Mouse (Mus musculus): ENCODE data around the gene B3gnt2.

Gene B3gnt2

GRCm38 (mm10) chr11:22847732-22848648, 12.8 kb downstream of the B3gnt2 start:
- DNase-seq (ENCODE audit: low read depth, low spot score): no peak

DNA sequence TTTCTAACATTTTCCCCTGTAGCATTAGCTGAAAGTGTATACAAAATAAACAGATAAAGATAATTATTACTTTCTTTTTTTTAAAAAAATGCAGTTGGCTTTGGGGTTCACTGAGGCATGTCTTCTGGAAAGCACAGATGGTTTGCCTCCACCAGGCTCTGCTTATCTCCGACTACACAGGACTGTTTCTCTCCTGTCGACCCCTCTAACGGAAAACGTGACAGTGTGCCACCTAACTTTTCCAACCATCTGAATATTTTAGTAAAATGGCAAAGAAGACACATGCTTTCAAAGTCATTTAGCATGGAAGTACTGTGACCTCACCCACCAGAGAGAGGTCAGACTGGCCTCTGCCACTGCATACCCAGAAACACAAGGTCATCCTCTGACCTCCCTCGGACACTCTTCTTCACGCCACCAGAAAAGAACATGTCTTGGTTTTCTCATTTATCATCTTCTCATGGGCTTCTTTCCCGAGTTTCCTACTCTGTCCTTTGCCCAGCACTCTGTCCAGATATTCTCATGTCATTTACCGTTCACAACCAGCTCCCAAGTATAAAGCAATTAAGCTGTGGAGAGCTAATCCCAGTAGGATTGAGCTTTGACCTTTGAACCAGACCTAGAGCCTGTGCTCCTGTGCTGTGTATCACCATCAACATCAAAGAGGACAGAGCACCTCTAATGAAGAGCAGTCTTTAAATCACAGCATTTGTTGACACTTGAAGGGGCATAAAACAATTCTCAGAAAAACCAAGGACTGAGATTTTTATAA, 13.6 kb downstream of the B3gnt2 start:
- DNase-seq (ENCODE audit: low read depth, low spot score): no peak

- peak; percentile 20 for DNase-seq (ENCODE audit: low read depth, low spot score)
These were observed 14.5 kb downstream of the B3gnt2 start for GRCm38 (mm10) chr11:22846093-22846835.

DNA sequence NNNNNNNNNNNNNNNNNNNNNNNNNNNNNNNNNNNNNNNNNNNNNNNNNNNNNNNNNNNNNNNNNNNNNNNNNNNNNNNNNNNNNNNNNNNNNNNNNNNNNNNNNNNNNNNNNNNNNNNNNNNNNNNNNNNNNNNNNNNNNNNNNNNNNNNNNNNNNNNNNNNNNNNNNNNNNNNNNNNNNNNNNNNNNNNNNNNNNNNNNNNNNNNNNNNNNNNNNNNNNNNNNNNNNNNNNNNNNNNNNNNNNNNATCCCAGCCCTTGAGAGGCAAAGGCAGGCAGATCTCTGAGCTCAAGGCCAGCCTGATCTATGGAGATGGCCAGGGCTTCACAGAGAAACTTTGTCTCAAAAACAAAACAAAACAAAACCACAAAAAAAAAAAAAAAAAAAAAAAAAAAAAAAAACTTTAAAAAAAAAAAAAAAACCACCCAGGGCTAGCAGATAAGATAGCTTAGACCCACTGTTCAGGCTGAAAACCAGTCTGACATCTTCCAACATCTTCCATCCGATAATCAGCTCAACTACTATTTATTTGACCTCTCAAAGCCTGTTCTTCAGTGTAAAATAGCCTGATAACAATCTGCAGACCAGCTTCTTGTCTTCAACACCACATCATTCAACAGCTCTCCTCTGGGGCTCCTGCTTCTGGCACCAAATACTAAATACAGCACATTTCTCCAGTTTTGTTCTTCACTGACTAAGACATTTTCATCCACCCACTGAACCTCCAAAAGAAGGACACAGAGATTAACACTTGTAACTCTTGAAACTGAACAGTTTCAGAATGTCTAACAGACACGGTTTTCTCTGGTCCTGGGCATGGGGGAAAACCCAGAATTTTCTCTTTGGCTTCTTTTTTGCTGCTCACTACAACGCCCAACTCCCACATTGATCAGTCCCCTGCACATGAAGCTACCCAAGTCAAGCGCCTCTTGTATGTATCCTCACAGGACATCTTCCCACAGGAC, 15.7 kb downstream of the B3gnt2 start:
- DNase-seq (ENCODE audit: low read depth, low spot score): peak; percentile 73

DNA sequence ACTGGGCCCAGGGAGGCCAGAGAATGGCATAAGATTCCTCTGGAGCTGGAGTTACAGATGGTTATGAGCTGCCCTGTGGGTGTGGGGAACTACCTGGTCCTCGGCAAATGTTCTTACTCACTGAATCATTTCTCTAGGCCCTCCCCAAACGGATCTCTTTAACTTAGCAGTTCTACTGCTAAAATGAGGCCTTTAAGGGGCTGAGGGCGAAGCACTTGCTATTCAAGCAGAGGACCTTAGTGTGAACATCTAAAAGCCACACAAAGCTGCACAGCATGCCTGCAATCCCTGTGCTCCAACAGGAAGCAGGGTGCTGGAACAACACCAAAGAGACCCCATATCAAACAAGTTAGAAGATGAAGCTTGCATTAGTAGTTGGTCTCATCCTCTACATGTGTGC, 21.3 kb downstream of the B3gnt2 start:
- DNase-seq (ENCODE audit: low read depth, low spot score): no peak

DNA sequence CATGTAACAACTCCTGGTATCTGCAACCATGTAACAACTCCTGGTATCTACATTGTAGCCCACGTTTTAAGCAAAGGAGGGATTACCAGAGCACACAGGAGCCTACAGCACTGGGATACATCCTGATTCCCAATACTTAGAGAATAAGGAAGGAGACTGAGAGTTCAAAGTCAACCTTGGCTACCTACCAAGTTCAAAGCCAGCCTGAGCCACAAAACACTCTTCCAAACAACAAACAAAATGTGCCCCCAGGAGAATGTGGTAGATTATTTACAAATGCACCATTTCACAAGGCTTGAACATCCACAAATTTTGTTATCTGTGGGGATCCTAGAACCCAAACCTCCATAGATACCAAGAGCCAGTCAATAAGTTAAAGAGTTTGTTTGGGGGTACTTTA, 22.4 kb downstream of the B3gnt2 start:
- no peak for DNase-seq (ENCODE audit: low read depth, low spot score)

GRCm38 (mm10) chr11:22836269-22836668, 24.5 kb downstream of the B3gnt2 start:
- no peak for DNase-seq (ENCODE audit: low read depth, low spot score)

- DNase-seq (ENCODE audit: low read depth, low spot score): no peak
These were observed 28.2 kb downstream of the B3gnt2 start for GRCm38 (mm10) chr11:22832600-22832999.

- DNase-seq (ENCODE audit: low read depth, low spot score): no peak
These were observed 28.8 kb downstream of the B3gnt2 start for GRCm38 (mm10) chr11:22831916-22832315.

GRCm38 (mm10) chr11:22830684-22831083, 30.1 kb downstream of the B3gnt2 start:
- DNase-seq (ENCODE audit: low read depth, low spot score): no peak

DNA sequence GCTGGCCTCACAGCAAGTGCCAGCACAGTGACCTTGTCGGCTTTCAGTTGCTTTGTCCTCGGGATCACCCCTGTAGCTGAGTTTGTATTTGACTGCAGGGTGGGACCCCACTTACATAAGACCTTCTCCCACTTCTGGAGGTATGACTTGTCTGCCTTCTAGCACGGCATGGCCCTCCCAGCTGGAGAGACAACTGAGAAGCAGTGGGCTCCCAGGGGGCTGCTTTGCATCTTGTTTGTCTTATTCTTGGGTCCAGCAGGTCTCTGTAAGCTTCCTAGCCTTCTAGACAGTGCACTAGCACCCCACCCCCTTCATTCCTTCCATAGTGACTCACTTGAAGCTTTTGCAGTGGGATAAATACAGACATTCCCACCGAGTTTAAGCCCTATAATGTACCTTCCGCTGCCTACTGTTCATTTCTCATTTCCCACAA, 30.6 kb downstream of the B3gnt2 start:
- peak; percentile 51 for DNase-seq (ENCODE audit: low read depth, low spot score)

GRCm38 (mm10) chr11:22828988-22829632, 31.7 kb downstream of the B3gnt2 start:
- peak; percentile 72 for DNase-seq (ENCODE audit: low read depth, low spot score)

DNA sequence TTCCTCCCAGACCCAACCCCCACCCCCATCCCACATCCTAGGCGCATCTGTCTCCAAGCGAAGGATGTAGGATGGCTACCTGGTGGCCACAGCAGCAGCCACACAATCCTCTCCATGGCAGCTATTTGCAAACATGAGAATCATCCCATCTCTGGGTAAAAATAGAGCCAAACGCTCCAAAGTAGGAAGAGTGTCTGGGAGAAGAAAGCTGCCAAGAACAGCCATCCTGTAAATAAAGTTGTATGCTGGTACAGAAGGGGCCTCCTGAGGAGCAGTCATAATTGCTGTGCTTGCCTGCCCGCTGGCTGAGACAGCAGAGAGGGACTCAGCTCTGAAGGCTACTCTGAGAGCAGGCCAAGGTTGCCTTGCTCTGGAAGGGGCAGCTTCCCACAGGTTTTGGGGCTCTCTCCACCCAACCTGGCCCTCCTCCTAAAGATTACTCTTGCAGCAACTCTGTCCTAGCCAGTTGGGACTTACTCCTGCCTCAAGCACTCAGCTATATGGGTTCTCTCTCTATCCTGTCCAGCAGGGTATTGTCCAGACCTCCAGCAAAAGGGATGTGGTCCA, 33.2 kb downstream of the B3gnt2 start:
- DNase-seq (ENCODE audit: low read depth, low spot score): peak; percentile 74

DNA sequence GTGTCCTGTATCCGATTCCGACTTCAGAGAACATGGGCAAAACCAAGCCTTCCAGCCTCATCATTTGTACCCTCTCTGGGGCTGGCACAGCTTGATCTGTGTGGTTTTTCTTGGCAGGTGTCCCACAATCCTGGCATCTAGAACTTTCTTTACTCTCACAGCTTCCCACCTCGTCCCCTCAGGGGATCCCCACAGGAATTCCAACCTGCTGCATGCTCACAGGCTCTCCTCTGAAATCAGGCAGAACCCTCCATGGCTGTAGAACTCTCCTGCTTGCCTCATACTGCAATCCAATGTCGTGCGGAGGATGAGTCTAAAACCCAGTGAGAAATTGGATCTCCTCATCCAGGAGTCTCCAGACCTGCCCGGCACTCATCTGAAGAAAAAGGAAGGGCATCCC, 34.1 kb downstream of the B3gnt2 start:
- no peak for DNase-seq (ENCODE audit: low read depth, low spot score)

- no peak for DNase-seq (ENCODE audit: low read depth, low spot score)
These were observed 34.7 kb downstream of the B3gnt2 start for GRCm38 (mm10) chr11:22826051-22826450.

GRCm38 (mm10) chr11:22825548-22825947, 35.2 kb downstream of the B3gnt2 start:
- DNase-seq (ENCODE audit: low read depth, low spot score): no peak

DNA sequence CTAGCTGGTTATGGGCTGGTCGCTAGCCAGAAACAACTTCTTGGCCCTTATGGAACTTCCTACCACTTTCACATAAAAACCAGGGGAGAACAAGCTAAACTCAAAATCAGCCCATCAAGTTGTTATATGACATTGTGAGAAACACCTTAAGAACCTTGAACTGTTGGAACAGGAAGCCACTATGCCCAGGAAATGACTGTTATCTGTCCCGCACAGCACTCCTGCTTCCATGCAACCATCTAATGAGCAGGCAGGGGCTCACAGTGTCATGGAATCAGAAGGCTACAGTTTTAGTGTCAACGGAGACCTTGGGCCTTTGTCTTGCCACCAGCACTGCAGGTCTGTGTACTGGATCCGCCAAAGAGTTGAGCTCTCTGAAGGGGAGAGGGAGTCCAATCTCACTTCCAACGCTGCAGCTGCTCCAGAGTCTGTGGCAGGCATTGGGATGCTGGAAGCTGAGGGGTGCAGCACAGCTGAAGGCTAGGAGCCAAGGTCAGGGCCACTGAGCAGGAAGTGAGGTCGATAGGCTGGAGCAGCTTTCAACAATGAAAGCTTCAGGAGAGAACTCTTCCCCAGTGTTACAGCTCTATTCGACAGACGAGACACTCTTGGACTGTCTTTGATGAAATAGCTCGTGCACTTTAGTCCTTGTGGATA, 36.6 kb downstream of the B3gnt2 start:
- no peak for DNase-seq (ENCODE audit: low read depth, low spot score)

DNA sequence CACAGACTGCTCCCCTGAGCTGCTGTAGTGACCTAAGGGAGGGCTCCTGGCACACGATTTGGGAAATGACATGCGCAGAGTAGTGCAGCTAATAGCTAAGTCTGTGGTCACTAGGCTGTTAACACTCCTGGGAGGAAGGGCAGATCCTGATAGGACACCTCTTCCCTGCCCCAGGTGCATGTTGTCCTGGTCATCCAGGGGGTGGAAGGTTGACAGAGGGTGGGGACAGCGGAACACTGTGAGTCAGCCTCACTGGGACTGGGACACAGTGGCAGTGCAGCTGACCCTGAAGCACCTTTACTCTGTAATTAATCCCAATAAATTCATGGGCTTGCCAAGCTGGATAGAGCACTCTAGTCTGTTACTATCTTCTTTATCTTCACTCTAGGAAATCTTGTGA, 39.5 kb downstream of the B3gnt2 start:
- DNase-seq (ENCODE audit: low read depth, low spot score): no peak

DNA sequence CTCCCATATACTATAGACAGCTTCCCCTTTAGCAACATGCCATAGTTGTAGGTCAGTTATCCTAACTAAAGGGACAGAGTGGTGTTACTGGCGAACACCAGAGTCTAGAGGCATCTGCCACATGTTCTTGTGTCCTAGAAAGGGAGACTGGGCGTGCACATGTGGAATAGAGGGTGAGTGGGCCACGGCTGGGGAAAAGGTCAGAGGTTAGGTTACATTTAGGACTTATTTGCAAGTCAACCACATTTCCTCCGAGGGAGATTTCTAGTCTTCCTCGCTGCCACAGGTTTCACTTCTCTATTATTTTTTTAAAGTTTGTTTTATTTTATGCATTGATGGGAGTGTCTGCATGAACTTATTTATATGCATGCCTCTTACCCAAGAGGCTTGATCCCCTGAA, 42.4 kb downstream of the B3gnt2 start:
- DNase-seq (ENCODE audit: low read depth, low spot score): no peak
